Mouse (Mus musculus) heart, postnatal 10 days (tissue): ENCODE data around the gene P4ha1. TPM values are rescaled to one million over a fixed set of nuclear protein-coding genes. Genes with fewer than 3 reads are reported as not detected.

Source experiments
- total RNA-seq, 2 experiments: library from RNA; stranded (reverse); gene quantifications; 2 replicates each; pipeline ENCODE4 v1.2.3; 2021

Gene P4ha1
- total RNA-seq, 2 experiments from 2014 or later = 22.7 to 24.6 TPM

Other genes starting within 250 kb of the P4ha1 start
- gene Sept10, start 101.4 kb upstream of the P4ha1 start, total RNA-seq = 10 to 100 TPM; 35.0 to 39.9 TPM
- gene Sowahc, start 101.3 kb upstream of the P4ha1 start, total RNA-seq = 1 to 10 TPM; 1.7 to 3.0 TPM
- gene Gm10273, start 72.3 kb downstream of the P4ha1 start, total RNA-seq = 100 to 1,000 TPM; 125 to 130 TPM
- gene Pla2g12b, start 80.4 kb downstream of the P4ha1 start, total RNA-seq = not detected
- gene Oit3, start 118.5 kb downstream of the P4ha1 start, total RNA-seq = under 1 TPM; 0.17 to 0.31 TPM